Mouse (Mus musculus) layer of hippocampus, postnatal 10 days (tissue): ENCODE measurements around the gene Wrap73. TPM values are rescaled to one million over a fixed set of nuclear protein-coding genes. Genes with fewer than 3 reads are reported as not detected.
A peak's percentile ranks its signal among the peaks of the same experiment; 100 is the strongest.

Experiments used
- DNase-seq, 2 experiments: peaks; one replicate each; pipeline ENCODE4 v3.0.0; 2021; ENCODE audit warnings: low spot score in 2 of 2
- total RNA-seq, 2 experiments: library from RNA; stranded (reverse); gene quantifications; 2 replicates each; pipeline ENCODE4 v1.2.3; 2021

The Wrap73 gene
- total RNA-seq, 2 experiments from 2014 or later = 27.3 to 33.0 TPM

GRCm38 (mm10) chr4:154139671-154140181, 2.4 kb upstream of the Wrap73 start:
- DNase-seq = no peak

- DNase-seq = no peak
Observed at GRCm38 (mm10) chr4:154140182-154140212, 2.2 kb upstream of the Wrap73 start, which contains the start of gene Trp73. Trp73 (minus strand) TSS chr4:154140208.

GRCm38 (mm10) chr4:154140213-154141008, 1.8 kb upstream of the Wrap73 start:
- no peak for DNase-seq

- no peak for DNase-seq
Observed at GRCm38 (mm10) chr4:154141009-154141867, 934 bp upstream of the Wrap73 start.

GRCm38 (mm10) chr4:154144712-154145111, 2.5 kb downstream of the Wrap73 start:
- no peak for DNase-seq

- no peak for DNase-seq
Observed at GRCm38 (mm10) chr4:154146342-154146741, 4.2 kb downstream of the Wrap73 start.

GRCm38 (mm10) chr4:154154104-154154503, 11.9 kb downstream of the Wrap73 start:
- no peak for DNase-seq

- DNase-seq = no peak
Observed at GRCm38 (mm10) chr4:154156050-154156449, 13.9 kb downstream of the Wrap73 start.

- no peak for DNase-seq
Observed at GRCm38 (mm10) chr4:154157970-154158662, 15.9 kb downstream of the Wrap73 start.

- peak; percentile 88 to 90 for DNase-seq
Observed at GRCm38 (mm10) chr4:154159002-154159401, 16.8 kb downstream of the Wrap73 start.

GRCm38 (mm10) chr4:154159961-154160537, 17.9 kb downstream of the Wrap73 start:
- DNase-seq = no peak

GRCm38 (mm10) chr4:154160538-154161390, 18.6 kb downstream of the Wrap73 start, which contains the start of gene Tprgl:
Tprgl (minus strand) TSS chr4:154160666.
- peak; percentile 98 for DNase-seq

- DNase-seq = peak; percentile 83 to 87
Observed at GRCm38 (mm10) chr4:154163296-154163695, 21.1 kb downstream of the Wrap73 start.

- peak; percentile 66 to 72 for DNase-seq
Observed at GRCm38 (mm10) chr4:154167053-154167452, 24.9 kb downstream of the Wrap73 start.

- no peak for DNase-seq
Observed at GRCm38 (mm10) chr4:154170021-154170420, 27.8 kb downstream of the Wrap73 start.

- DNase-seq = no peak
Observed at GRCm38 (mm10) chr4:154170506-154171150, 28.5 kb downstream of the Wrap73 start, which contains the start of gene Megf6. Megf6 (plus strand) TSS chr4:154170730.

GRCm38 (mm10) chr4:154171151-154171930, 29.2 kb downstream of the Wrap73 start:
- no peak for DNase-seq

GRCm38 (mm10) chr4:154171931-154172604, 29.9 kb downstream of the Wrap73 start:
- DNase-seq = no peak

GRCm38 (mm10) chr4:154177257-154177656, 35.1 kb downstream of the Wrap73 start:
- no peak for DNase-seq
